In genomic region chr3:109122641-109123530, GRCm38 (mm10) we compare ENCODE assay signal across 8 mouse cellular contexts. TPM values are rescaled to one million over a fixed set of nuclear protein-coding genes. Genes with fewer than 3 reads are reported as not detected.
DNase-seq lines count a peak whose midpoint lies in the region; ATAC-seq and TF ChIP-seq lines count a peak whose summit lies in the region.

Slc25a24 (plus strand) TSS chr3:109123149.

- H3K4me3 ChIP-seq in ES-E14 (ENCODE audit: insufficient read depth in 1 of 2, low read depth in 1 of 2, low read length in 2 of 2, poor library complexity in 1 of 2, severe bottlenecking in 1 of 2), result peak within 1 kb of the TSS; percentile 70 to 78
- peak within 1 kb of the TSS; percentile 96 for H3K4me3 ChIP-seq in heart, embryonic 16.5 days (ENCODE audit: low read length)

- H3K4me2 ChIP-seq in heart, embryonic 16.5 days (ENCODE audit: low read depth, low read length), result peak within 1 kb of the TSS; percentile 80

- H3K27me3 ChIP-seq in heart, embryonic 16.5 days (ENCODE audit: control insufficient read depth, insufficient read depth, low read length), result no peaks in the 10 kb centered on the region

- H3K9ac ChIP-seq in ES-E14 (ENCODE audit: insufficient read depth, low read depth, low read length, poor library complexity, severe bottlenecking), result peak within 1 kb of the TSS; percentile 62
- H3K9ac ChIP-seq in heart, embryonic 16.5 days (ENCODE audit: low read length), result peak within 1 kb of the TSS; percentile 97

- 1% methylated on average over 34 of the region's 49 CpGs for WGBS in heart, embryonic 16.5 days

- H3K27ac ChIP-seq in ES-E14 (ENCODE audit: insufficient read depth, low read depth, low read length, poor library complexity, severe bottlenecking), result no peak within 1 kb of the TSS
- peak within 1 kb of the TSS; percentile 93 for H3K27ac ChIP-seq in heart, embryonic 16.5 days (ENCODE audit: low read length)

- H3K36me3 ChIP-seq in ES-E14 (ENCODE audit: control insufficient read depth, insufficient read depth, low read length, poor library complexity, severe bottlenecking), result no peaks in the 10 kb centered on the region
- H3K36me3 ChIP-seq in heart, embryonic 16.5 days (ENCODE audit: control insufficient read depth, insufficient read depth), result peaks cover 6% of the 10 kb centered on the region; the same call in 1 of the 2 replicates

- ATAC-seq in erythroid progenitor cell, adult 5-6 weeks (replicated peaks; ENCODE audit: low FRiP score, poor library complexity, severe bottlenecking), result peak; percentile 77
- peak; percentile 84 for ATAC-seq in heart, embryonic 16.5 days (replicated peaks; ENCODE audit: extremely low read depth, insufficient read depth, low FRiP score)

- in situ Hi-C loops in ES-E14 (cut with MboI; ENCODE audit: low sequenced_read_pairs in 2 of 2, unreplicated experiment in 2 of 2), result no loop called here

- H3K9me3 ChIP-seq in ES-E14 (ENCODE audit: control insufficient read depth, insufficient read depth, low read depth, low read length), result no peaks in the 10 kb centered on the region
- H3K9me3 ChIP-seq in heart, embryonic 16.5 days (replicated peaks; ENCODE audit: control insufficient read depth, low read length), result no peaks in the 10 kb centered on the region

- H3K4me1 ChIP-seq in ES-E14 (ENCODE audit: control insufficient read depth in 2 of 2, insufficient read depth in 2 of 2, low read length in 2 of 2, poor library complexity in 1 of 2), result no peaks in the 10 kb centered on the region
- H3K4me1 ChIP-seq in heart, embryonic 16.5 days (ENCODE audit: control insufficient read depth, insufficient read depth, low read length), result peaks cover 24% of the 10 kb centered on the region

- no peak for DNase-seq in ES-E14 (ENCODE audit: low read depth, low spot score)
- DNase-seq in adrenal gland, postnatal 36 days, result peak; percentile 68 to 71
- DNase-seq in kidney, postnatal 36 days, result peak; percentile 21 to 62
- DNase-seq in lung, postnatal 14 days, result peak; percentile 58
- peak; percentile 33 for DNase-seq in ovary, postnatal 14 days (ENCODE audit: low spot score)
- DNase-seq in thymus, postnatal 4 days, result peak; percentile 73

TF ChIP-seq in ES-E14, 5 proteins besides CTCF, POLR2A, EP300 and RAD21:
- TF ChIP-seq CHD2 (IDR thresholded peaks at IDR 0.05; ENCODE audit: low read depth, low read length) (no peak), ZC3H11A (IDR thresholded peaks at IDR 0.05; ENCODE audit: borderline replicate concordance, low read depth, low read length) (no peak), HCFC1 (IDR thresholded peaks at IDR 0.05; ENCODE audit: borderline replicate concordance, insufficient read depth, low read length) (no peak), ZNF384 (IDR thresholded peaks at IDR 0.05; ENCODE audit: low read depth, low read length) (no peak), MAFK (IDR thresholded peaks at IDR 0.05; ENCODE audit: insufficient read depth, low read depth, low read length) (no peak)

RNA-seq across cellular contexts. Expression of gene Slc25a24, which starts in this region (rescaled TPM):
- 6.9 and 19.0 TPM in 2 replicates for total RNA-seq in ES-E14 (2012; rRNA removed)
- total RNA-seq in adrenal gland, postnatal 36 days (2021), result 10 to 100 TPM; 58.7 to 78.0 TPM
- total RNA-seq in erythroid progenitor cell, adult 5-6 weeks (2015; ENCODE audit: low replicate concordance), result 29.2 and 34.4 TPM in 2 replicates
- total RNA-seq in erythroid progenitor cell, adult 5-6 weeks (2017; ENCODE audit: low replicate concordance), result 33.4 and 46.1 TPM in 2 replicates
- 17.1 and 19.8 TPM in 2 replicates for polyA plus RNA-seq in heart, embryonic 16.5 days (2015; fragmentation: Nextera tagmentation; extraction: Ambion mirVana)
